Mouse (Mus musculus): ENCODE data around the gene Atrn.
A peak's percentile ranks its signal among the peaks of the same experiment; 100 is the strongest.
"Not testable (repeated sequence)": the region's sequence is repeated elsewhere in the genome, so short reads cannot be mapped to it uniquely, and the experiment has no call there.

Atrn gene

GRCm38 (mm10) chr2:130958906-130959305 is 52.6 kb downstream of the Atrn start:
- no peak for DNase-seq (ENCODE audit: low spot score in 2 of 2)

DNA sequence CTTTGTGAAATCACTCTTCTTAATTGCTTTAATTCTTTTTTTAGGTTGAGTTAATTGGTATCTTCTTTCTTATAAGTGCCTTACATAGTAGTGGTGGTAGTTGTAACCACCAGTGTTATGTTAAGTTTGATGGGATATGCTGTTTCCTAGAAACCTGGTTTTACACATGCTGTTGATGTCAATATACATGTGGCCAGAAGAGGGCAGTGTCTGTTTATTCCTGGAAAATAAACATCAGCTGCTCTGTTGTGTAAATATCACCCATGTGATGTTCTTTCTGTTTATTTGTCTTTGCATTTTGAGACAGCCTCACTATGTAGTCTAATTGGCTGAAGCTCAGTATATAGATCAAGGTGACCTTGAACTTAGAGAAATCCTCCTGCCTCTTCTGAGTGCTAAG is 55.6 kb downstream of the Atrn start:
- no peak for DNase-seq (ENCODE audit: low spot score in 2 of 2)

GRCm38 (mm10) chr2:130965042-130965441 is 58.7 kb downstream of the Atrn start:
- DNase-seq (ENCODE audit: low spot score in 2 of 2): no peak

- no peak for DNase-seq (ENCODE audit: low spot score in 2 of 2)
These were observed 64.7 kb downstream of the Atrn start for GRCm38 (mm10) chr2:130971030-130971429.

GRCm38 (mm10) chr2:130972386-130972785 is 66.1 kb downstream of the Atrn start:
- no peak for DNase-seq (ENCODE audit: low spot score in 2 of 2)

DNA sequence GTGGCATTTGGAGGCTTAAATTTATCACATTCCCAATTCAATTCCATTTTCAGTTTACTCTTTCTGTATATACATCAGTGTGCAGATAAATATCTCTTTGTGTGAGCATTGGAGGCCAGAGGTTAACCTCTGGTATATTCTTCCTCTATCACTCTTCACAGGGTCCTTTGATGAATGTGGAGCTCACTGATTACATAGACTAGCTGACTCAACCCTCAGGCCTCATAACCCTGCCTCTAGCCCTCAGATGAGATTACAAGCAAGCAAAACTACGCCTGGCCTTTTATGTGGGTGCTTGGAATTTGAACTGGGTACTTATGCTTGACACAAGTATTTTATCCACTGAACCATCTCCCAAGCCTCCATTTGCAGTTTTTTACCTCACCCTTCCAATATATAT is 68.6 kb downstream of the Atrn start:
- DNase-seq (ENCODE audit: low spot score in 2 of 2): no peak

GRCm38 (mm10) chr2:130977589-130977988 is 71.3 kb downstream of the Atrn start:
- DNase-seq (ENCODE audit: low spot score in 2 of 2): no peak

DNA sequence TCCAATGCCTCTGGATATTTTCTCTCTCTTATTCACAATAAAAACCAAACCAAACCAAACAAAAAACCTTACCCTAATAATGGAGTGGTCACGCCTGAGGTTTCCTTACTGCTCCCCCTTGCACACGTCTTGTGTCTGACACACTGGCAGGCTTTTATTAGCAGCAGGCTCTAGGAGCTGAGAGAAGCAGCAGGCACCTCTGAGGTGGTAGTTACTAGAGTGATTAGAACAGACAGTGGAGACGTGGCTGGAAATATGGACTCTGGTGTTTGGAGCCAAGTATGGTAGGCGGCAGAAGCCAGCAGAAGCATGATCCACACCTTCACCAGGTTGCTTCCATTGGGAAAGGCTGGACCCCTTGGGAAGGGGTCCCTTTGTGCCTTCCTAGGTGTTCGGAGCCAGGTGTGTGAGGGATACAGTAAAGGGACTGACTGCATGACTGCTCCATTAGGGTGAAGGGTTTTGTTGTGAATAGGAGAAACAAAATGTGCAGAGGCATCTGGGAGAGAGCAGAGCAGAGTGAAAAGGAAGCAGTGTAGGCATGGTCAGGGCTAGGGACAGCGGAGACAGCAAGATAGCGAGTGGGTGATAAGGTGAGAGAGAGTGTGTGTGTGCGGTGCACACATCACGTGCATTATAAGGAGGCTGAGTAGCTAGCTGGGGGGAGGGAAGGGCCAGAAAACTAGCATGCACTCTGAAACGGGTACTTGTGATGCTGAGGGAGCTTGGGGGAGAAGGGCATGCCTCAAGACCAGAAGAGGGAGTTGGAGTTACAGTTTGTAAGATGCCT is 72.0 kb downstream of the Atrn start:
- DNase-seq (ENCODE audit: low spot score in 2 of 2): no peak

GRCm38 (mm10) chr2:130979138-130979537 is 72.8 kb downstream of the Atrn start:
- DNase-seq (ENCODE audit: low spot score in 2 of 2): no peak

DNA sequence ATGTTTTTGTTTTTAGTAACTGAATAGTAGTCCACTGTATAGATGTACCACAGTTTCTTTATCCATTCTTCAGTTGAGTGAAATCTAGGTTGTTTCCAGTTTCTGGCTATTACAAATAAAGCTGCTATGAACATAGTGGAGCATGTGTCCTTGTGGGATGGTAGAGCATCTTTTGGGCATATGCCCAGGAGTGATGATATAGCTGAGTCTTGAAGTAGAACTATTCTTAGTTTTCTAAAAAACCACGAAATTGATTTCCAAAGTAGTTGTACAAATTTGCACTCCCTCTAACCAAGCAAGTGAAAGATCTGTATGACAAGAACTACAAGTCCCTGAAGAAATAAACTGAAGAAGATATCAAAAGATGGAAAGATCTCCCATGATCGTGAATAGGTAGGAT is 86.5 kb downstream of the Atrn start:
- peak in 1 of 2 experiments; percentile 51 for DNase-seq (ENCODE audit: low spot score in 2 of 2)

GRCm38 (mm10) chr2:131009123-131009522 is 102.8 kb downstream of the Atrn start:
- DNase-seq (ENCODE audit: low spot score in 2 of 2): no peak

- DNase-seq (ENCODE audit: low spot score in 2 of 2): no peak
These were observed 104.3 kb downstream of the Atrn start for GRCm38 (mm10) chr2:131010566-131010965.

DNA sequence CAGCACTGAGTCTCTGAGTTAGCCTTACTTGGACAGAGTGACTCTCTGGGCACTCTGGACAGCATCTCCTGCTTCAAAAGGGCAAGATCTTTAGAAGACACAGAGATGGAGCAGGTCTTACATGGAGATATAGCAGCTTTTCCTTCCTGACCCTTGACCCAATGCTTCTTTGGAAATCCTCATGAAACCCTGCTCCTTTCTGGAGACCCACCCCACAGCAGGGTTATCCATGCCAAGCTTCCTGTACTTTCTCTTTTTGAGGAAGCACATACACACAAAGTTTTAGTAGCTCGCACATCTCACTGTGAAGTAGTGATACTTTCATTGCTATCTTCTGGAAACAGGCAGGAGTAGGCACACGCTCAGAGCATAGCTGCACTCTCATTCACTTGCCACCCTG is 118.9 kb downstream of the Atrn start:
- DNase-seq (ENCODE audit: low spot score in 2 of 2): no peak

DNA sequence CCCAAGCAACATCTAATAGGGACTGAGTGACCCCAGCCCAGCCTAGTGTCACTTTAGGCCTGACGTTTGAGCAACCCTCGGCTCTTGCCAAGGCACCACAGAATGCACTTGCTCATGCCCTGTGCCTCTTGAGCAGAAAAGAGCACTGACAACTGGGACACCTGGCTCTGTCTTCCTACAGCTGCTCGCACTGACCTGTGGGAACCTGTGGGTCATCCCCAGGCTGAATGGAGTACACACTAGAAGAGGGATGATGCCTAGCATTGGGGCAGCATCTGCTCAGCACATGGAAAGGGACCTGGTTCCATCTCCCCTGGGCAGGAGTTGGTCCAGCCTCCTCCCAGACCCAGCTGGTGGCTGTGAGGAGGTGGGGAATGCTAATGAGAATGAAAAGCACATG is 120.6 kb downstream of the Atrn start:
- DNase-seq (ENCODE audit: low spot score in 2 of 2): no peak

DNA sequence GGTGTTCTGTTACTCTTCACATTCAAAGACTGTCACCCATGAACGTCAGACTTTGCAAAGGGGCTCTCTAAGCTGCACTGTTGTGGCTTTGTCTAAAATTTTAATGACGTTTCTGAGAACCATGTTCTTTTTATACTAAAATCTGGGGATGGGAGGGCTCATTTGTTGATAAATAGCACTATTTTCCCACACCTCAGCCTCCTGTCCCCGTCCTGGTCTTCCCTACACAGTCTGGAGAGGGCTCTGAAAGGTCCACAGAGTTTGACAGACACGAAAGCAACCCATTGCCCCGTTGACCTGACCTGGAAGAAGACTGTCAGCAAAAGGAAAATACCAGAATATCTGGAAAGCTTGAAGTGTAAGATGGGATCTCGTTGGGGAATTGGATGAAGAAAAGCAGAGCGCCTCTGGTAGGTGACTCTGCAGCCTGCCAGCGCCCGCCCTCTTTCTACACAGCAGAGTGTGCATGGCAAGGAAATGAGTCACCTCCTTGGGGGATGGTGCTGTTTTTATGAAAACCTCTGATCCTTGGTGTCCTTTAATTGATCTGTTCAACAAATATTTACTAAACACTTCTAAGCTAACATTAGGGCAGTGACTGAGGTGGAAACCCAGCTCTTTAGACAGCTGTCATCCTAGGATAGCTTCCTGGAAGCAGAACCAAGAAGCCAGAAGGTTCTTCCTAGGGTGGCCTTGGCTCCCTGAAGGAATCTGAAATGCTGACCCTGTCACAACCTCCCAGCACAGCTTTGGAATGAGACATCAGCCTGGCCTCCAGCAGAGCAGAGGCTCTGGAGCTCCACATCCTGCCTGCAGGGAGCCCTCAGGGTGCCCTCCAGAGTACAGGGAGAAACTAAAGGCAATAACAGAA is 123.0 kb downstream of the Atrn start:
- DNase-seq (ENCODE audit: low spot score in 2 of 2): no peak

GRCm38 (mm10) chr2:131030561-131030960 is 124.3 kb downstream of the Atrn start:
- no peak for DNase-seq (ENCODE audit: low spot score in 2 of 2)

DNA sequence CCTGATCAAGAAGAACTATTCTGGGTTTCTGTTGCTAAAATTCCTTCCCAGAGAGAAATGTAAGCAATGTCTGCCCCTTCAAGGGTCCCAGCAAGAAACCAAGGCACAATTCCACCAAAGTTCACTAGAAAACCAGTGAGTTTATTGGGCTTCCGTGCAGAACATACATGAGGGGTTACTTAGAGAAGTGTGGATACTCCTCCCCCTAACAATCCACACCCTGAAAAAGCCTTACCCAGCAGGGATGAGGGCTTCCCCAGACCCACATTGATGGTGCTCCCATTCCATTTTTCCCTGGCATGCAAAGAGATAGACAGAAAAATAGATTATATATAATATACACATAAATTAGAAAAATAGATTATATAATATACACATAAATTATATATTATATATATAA is 124.7 kb downstream of the Atrn start:
- DNase-seq (ENCODE audit: low spot score in 2 of 2): no peak

GRCm38 (mm10) chr2:131031406-131031805 is 125.1 kb downstream of the Atrn start:
- DNase-seq (ENCODE audit: low spot score in 2 of 2): not testable (repeated sequence)

- no peak for DNase-seq (ENCODE audit: low spot score in 2 of 2)
These were observed 130.0 kb downstream of the Atrn start for GRCm38 (mm10) chr2:131036343-131036742.

DNA sequence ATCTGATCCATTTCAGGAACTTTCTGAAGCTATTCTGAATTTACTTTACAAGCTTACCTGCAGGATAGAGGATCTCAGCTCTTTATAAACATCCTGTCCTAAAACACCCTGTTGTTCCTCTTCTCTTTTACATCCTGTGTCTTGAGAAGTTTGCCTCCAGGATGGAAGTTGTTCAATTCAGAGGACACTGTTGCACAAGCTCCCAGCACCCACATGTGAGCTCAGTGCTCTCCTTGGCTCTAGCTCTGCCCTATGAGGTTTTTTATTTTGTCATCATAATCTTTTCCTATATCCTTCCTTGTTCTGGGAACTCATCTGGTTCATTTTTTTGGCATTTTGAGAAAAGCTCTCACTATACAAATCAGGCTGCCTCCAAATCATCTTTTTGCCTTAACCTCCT is 130.5 kb downstream of the Atrn start:
- DNase-seq (ENCODE audit: low spot score in 2 of 2): no peak

GRCm38 (mm10) chr2:131037226-131037990 is 131.1 kb downstream of the Atrn start:
- DNase-seq (ENCODE audit: low spot score in 2 of 2): peak in 1 of 2 experiments; percentile 49

- no peak for DNase-seq (ENCODE audit: low spot score in 2 of 2)
These were observed 131.9 kb downstream of the Atrn start for GRCm38 (mm10) chr2:131038197-131038596.

Data from left cerebral cortex, adult 9 months (tissue).